Mouse (Mus musculus): ENCODE measurements at regions not wholly inside any gene's neighbourhood (a gene's known extent, or its start where the extent isn't known, plus 50 kb on each side); places are given as distances from the start of the nearest gene placed in this dataset.

DNA sequence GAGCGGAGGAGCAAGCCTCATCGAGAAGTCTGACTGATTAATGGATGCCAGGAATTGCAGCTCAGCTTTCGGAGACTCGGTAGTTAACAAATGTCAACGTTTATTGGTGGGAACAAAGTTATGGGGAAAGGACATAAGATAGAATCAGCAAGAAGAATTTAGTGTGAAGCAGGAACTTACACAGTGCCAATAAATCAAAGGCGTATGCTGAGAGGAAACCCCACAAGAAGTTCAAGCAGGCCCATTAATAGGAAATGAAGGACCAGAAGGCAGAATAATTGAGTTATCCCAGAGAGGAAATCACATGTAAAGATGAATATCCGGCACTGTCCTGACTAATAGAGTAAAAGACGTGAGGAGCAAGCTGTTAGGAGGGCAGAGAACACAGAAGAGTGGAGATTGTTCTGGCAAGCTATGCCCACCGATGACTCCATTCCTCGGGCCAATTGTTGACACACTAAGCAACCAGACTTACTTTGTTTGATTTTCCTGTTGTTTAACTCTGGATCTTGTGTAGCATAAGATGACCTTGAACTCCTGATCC lies 293.4 kb upstream of the Pabpc6 start:
- no peaks in the 10 kb centered on the region for H3K4me1 ChIP-seq (replicated peaks; ENCODE audit: low read depth, low read length)

GRCm38 (mm10) chr17:9948985-9949667 lies 279.6 kb upstream of the Pabpc6 start:
- Histone ChIP-seq H3K4me1 (replicated peaks; ENCODE audit: low read depth, low read length) (no peaks in the 10 kb centered on the region), H3K36me3 (ENCODE audit: insufficient read depth, low read length) (no peaks in the 10 kb centered on the region), H3K4me3 (replicated peaks; ENCODE audit: low read length) (no peak overlapping the region), H3K27me3 (ENCODE audit: insufficient read depth, low read length) (no peaks in the 10 kb centered on the region), H3K9me3 (ENCODE audit: low read length) (peaks cover 15% of the 10 kb centered on the region)
- TF ChIP-seq CTCF (conservative IDR thresholded peaks at IDR 0.05; ENCODE audit: low read length) (no peak), POU5F1 (IDR thresholded peaks at IDR 0.05; ENCODE audit: borderline replicate concordance, low read length) (no peak), NANOG (IDR thresholded peaks at IDR 0.05; ENCODE audit: borderline replicate concordance, low read length) (no peak)

More for the DNA sequence above, 293.4 kb upstream of the Pabpc6 start:
- Histone ChIP-seq H3K9me3 (ENCODE audit: low read length) (no peaks in the 10 kb centered on the region), H3K27me3 (ENCODE audit: insufficient read depth, low read length) (no peaks in the 10 kb centered on the region), H3K4me3 (replicated peaks; ENCODE audit: low read length) (no peak overlapping the region), H3K36me3 (ENCODE audit: insufficient read depth, low read length) (no peaks in the 10 kb centered on the region)
- TF ChIP-seq NANOG (IDR thresholded peaks at IDR 0.05; ENCODE audit: borderline replicate concordance, low read length), result no peak
- no peak for TF ChIP-seq POU5F1 (IDR thresholded peaks at IDR 0.05; ENCODE audit: borderline replicate concordance, low read length)
- no peak for TF ChIP-seq CTCF (conservative IDR thresholded peaks at IDR 0.05; ENCODE audit: low read length)

DNA sequence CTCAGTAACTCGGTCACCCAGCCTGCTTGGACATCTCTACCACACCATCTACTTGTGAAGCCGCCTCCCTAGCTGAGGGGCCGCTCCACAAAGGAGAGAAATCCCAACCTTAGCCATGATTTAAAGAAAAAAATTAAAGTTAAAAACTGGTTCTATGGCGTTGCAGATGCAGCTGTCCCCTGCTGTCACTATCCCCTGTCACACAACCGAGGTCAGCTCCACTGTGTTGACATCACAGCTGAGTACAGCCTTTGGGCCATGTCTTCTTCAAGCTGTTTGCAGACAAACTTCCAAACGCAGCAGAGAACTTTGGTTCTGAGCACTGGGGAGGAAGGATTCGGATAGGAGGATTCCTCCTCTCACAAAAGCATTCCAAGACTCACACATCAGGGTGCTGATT lies 278.1 kb upstream of the Pabpc6 start:
- Histone ChIP-seq H3K36me3 (ENCODE audit: insufficient read depth, low read length) (no peaks in the 10 kb centered on the region), H3K4me1 (replicated peaks; ENCODE audit: low read depth, low read length) (no peaks in the 10 kb centered on the region), H3K27me3 (ENCODE audit: insufficient read depth, low read length) (no peaks in the 10 kb centered on the region), H3K4me3 (replicated peaks; ENCODE audit: low read length) (no peak overlapping the region), H3K9me3 (ENCODE audit: low read length) (peaks cover 15% of the 10 kb centered on the region)
- TF ChIP-seq POU5F1 (IDR thresholded peaks at IDR 0.05; ENCODE audit: borderline replicate concordance, low read length) (no peak), NANOG (IDR thresholded peaks at IDR 0.05; ENCODE audit: borderline replicate concordance, low read length) (no peak)

DNA sequence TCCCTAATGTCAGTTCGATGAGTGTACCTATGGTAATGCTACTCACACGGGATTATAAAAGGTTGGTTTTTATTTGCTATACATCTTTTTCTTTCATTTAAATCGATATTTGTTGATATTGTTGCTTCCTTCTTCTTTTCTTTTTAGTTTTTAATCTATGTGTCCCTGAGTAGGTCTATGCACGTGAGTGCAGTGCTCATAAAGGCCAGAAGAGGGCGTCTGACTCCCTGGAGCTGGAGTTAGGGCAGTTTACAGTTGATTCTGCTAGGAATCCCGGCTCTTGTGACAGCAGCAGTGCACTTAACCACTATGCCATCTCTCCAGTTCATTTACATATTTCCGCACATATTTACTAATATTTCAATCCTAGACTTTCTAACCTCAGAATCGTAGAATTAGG lies 275.0 kb upstream of the Pabpc6 start:
- Histone ChIP-seq H3K4me1 (replicated peaks; ENCODE audit: low read depth, low read length) (no peaks in the 10 kb centered on the region), H3K36me3 (ENCODE audit: insufficient read depth, low read length) (no peaks in the 10 kb centered on the region), H3K9me3 (ENCODE audit: low read length) (no peaks in the 10 kb centered on the region), H3K27me3 (ENCODE audit: insufficient read depth, low read length) (no peaks in the 10 kb centered on the region), H3K4me3 (replicated peaks; ENCODE audit: low read length) (no peak overlapping the region)
- TF ChIP-seq NANOG (IDR thresholded peaks at IDR 0.05; ENCODE audit: borderline replicate concordance, low read length) (no peak), POU5F1 (IDR thresholded peaks at IDR 0.05; ENCODE audit: borderline replicate concordance, low read length) (no peak), CTCF (conservative IDR thresholded peaks at IDR 0.05; ENCODE audit: low read length) (peak; percentile 74)

GRCm38 (mm10) chr17:9942171-9942570 lies 272.7 kb upstream of the Pabpc6 start:
- no peaks in the 10 kb centered on the region for H3K4me1 ChIP-seq (replicated peaks; ENCODE audit: low read depth, low read length)
- no peaks in the 10 kb centered on the region for H3K9me3 ChIP-seq (ENCODE audit: low read length)
- H3K27me3 ChIP-seq (ENCODE audit: insufficient read depth, low read length), result no peaks in the 10 kb centered on the region
- no peak overlapping the region for H3K4me3 ChIP-seq (replicated peaks; ENCODE audit: low read length)
- H3K36me3 ChIP-seq (ENCODE audit: insufficient read depth, low read length), result no peaks in the 10 kb centered on the region
- TF ChIP-seq CTCF (conservative IDR thresholded peaks at IDR 0.05; ENCODE audit: low read length) (no peak), NANOG (IDR thresholded peaks at IDR 0.05; ENCODE audit: borderline replicate concordance, low read length) (no peak), POU5F1 (IDR thresholded peaks at IDR 0.05; ENCODE audit: borderline replicate concordance, low read length) (no peak)

DNA sequence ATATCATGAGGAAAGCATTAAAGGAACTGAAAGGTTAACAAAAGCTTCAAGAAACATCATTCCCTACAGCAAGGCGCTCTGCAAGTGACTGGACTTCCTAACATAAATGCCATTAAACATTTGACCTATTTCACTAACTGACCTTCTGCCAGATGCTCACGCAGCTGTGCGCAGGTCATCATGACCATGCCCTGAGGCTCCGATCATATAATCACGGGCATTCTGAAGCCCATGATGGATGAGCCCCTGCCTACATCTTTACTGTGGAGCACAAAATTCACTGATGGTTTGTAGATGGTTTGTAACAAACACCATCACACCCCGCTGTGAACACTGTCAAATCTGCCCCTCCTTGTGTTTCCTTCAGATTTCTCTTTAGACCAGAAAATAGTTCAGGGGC lies 270.1 kb upstream of the Pabpc6 start:
- no peaks in the 10 kb centered on the region for H3K9me3 ChIP-seq (ENCODE audit: low read length)
- no peaks in the 10 kb centered on the region for H3K27me3 ChIP-seq (ENCODE audit: insufficient read depth, low read length)
- H3K4me1 ChIP-seq (replicated peaks; ENCODE audit: low read depth, low read length), result no peaks in the 10 kb centered on the region
- TF ChIP-seq POU5F1 (IDR thresholded peaks at IDR 0.05; ENCODE audit: borderline replicate concordance, low read length) (no peak), NANOG (IDR thresholded peaks at IDR 0.05; ENCODE audit: borderline replicate concordance, low read length) (no peak), CTCF (conservative IDR thresholded peaks at IDR 0.05; ENCODE audit: low read length) (no peak)
- no peak overlapping the region for H3K4me3 ChIP-seq (replicated peaks; ENCODE audit: low read length)
- H3K36me3 ChIP-seq (ENCODE audit: insufficient read depth, low read length), result no peaks in the 10 kb centered on the region

DNA sequence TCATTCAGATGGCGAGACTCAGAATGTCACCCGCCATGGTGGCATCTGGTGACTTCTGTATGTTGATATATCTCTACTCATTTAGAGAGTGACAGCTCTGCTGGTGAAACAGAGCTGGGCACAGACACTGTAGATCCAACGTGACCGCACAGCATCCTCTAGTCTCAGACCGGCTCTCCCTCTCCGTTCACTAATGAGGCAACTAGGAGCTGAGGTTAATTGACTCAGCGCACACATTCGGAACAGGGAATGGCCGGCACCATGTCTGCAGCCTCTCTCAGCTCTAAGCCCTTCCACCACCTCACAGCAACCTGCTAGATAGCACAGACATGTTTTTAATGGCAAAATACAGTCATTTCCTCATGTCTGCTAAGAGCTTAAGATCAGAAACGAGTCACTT lies 268.9 kb upstream of the Pabpc6 start:
- no peak overlapping the region for H3K4me3 ChIP-seq (replicated peaks; ENCODE audit: low read length)
- H3K4me1 ChIP-seq (replicated peaks; ENCODE audit: low read depth, low read length), result no peaks in the 10 kb centered on the region
- H3K36me3 ChIP-seq (ENCODE audit: insufficient read depth, low read length), result no peaks in the 10 kb centered on the region
- TF ChIP-seq NANOG (IDR thresholded peaks at IDR 0.05; ENCODE audit: borderline replicate concordance, low read length) (no peak), CTCF (conservative IDR thresholded peaks at IDR 0.05; ENCODE audit: low read length) (no peak), POU5F1 (IDR thresholded peaks at IDR 0.05; ENCODE audit: borderline replicate concordance, low read length) (no peak)
- no peaks in the 10 kb centered on the region for H3K9me3 ChIP-seq (ENCODE audit: low read length)
- no peaks in the 10 kb centered on the region for H3K27me3 ChIP-seq (ENCODE audit: insufficient read depth, low read length)

DNA sequence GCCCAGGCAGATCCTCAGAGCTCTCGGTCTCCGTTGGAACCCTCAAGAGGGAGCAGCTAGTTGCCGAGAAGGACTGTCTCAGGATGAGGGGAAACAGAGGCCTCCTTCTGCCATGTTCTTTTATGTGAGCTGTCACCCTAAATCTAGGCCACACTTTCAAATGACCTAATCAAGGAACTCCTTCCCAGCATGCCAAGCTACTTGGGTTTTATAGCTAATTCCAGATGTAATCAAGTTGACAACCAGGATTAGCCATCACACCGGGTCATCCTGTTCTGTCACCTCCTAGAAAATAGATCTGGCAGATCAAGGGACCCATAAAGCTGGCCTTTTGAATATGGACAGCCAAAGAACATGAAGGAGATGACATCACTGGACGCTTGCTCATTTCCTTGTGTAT lies 267.7 kb upstream of the Pabpc6 start:
- H3K4me1 ChIP-seq (replicated peaks; ENCODE audit: low read depth, low read length), result no peaks in the 10 kb centered on the region
- no peaks in the 10 kb centered on the region for H3K27me3 ChIP-seq (ENCODE audit: insufficient read depth, low read length)
- TF ChIP-seq CTCF (conservative IDR thresholded peaks at IDR 0.05; ENCODE audit: low read length) (no peak), POU5F1 (IDR thresholded peaks at IDR 0.05; ENCODE audit: borderline replicate concordance, low read length) (no peak), NANOG (IDR thresholded peaks at IDR 0.05; ENCODE audit: borderline replicate concordance, low read length) (no peak)
- H3K4me3 ChIP-seq (replicated peaks; ENCODE audit: low read length), result no peak overlapping the region
- no peaks in the 10 kb centered on the region for H3K9me3 ChIP-seq (ENCODE audit: low read length)
- H3K36me3 ChIP-seq (ENCODE audit: insufficient read depth, low read length), result no peaks in the 10 kb centered on the region

- TF ChIP-seq POU5F1 (IDR thresholded peaks at IDR 0.05; ENCODE audit: borderline replicate concordance, low read length), result no peak
- TF ChIP-seq CTCF (conservative IDR thresholded peaks at IDR 0.05; ENCODE audit: low read length), result no peak
- TF ChIP-seq NANOG (IDR thresholded peaks at IDR 0.05; ENCODE audit: borderline replicate concordance, low read length), result no peak
- Histone ChIP-seq H3K27me3 (ENCODE audit: insufficient read depth, low read length) (no peaks in the 10 kb centered on the region), H3K4me1 (replicated peaks; ENCODE audit: low read depth, low read length) (0 out of 2 replicates have a peak, but pooled peaks cover 3% of the 10 kb centered on the region), H3K4me3 (replicated peaks; ENCODE audit: low read length) (no peak overlapping the region), H3K9me3 (ENCODE audit: low read length) (no peaks in the 10 kb centered on the region), H3K36me3 (ENCODE audit: insufficient read depth, low read length) (no peaks in the 10 kb centered on the region)
These were observed 262.7 kb upstream of the Pabpc6 start for GRCm38 (mm10) chr17:9932186-9932585.
